Mouse (Mus musculus) spleen, postnatal 36 days (tissue): ENCODE measurements around the gene Rtl10.

ENCODE experiments used
- DNase-seq, 2 experiments: peaks; one replicate each; pipeline ENCODE4 v3.0.0; 2022; ENCODE audit warnings: low spot score in 2 of 2, mixed read lengths in 1 of 2

Rtl10 gene

DNA sequence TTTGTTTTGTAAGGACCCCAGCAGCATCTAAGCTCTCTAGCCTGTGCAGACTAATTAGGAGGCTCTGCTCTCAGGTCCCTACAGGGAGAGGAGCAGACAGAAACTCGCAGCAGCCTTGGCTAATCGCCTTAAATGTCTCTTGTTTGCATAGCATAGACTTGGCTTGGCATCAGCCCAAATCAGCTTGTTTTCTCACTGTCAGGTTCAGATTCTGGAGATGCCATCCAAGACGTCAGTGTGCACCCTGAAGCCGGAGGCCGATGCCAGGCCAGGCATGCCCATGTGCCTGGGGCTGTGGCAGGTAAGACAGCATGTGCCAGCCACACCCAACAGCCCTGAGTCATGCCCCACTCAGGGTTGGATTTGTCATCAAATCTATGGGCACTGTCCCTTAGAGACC, 49.2 kb downstream of the Rtl10 start:
- DNase-seq: no peak
